Mouse (Mus musculus) splenic B cell, adult 2 months (primary cell): ENCODE measurements around the gene Gpr3.

Experiments
- DNase-seq: peaks from one replicate; pipeline ENCODE4 v3.0.0-alpha.2; 2011; ENCODE audit warnings: low read depth, low spot score
- H3K27me3 ChIP-seq: 2 replicates; pipeline ENCODE4 v1.6.1; 2012; ENCODE audit warnings: mild to moderate bottlenecking, low read length, moderate library complexity, mixed read lengths; ENCODE audit not compliant: control insufficient read depth, poor library complexity, insufficient read depth, severe bottlenecking
- H3K36me3 ChIP-seq: 2 replicates; pipeline ENCODE4 v1.6.1; 2012; ENCODE audit warnings: mild to moderate bottlenecking, low read length, moderate library complexity, mixed read lengths; ENCODE audit not compliant: control insufficient read depth, poor library complexity, insufficient read depth, severe bottlenecking

Gene Gpr3

DNA sequence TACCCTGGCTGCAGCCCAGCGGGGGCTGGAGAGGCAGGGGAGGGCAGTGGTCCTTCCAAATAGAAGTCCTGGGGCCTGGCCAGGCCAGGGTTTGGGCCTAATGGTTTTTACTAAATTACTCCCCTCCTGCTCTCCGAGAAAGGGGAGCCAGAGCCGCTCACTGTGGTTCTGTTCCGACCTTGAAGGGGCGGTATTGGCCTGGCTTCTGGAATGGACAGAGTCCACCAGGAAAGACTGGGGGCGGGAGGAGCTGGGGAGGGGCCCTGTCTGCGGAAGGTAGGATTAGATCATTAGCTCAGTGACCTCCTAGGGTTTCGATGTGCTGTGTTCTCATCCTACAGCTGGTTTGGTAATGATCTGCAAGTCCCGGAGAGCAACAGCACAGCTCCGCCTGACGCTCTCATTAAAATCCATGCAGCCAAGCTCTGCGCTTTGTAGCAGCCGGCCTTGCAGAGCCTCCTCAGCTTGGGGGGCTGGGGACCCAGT, 14.5 kb downstream of the Gpr3 start:
- Histone ChIP-seq H3K27me3 (no peaks in the 10 kb centered on the region), H3K36me3 (peaks cover 17% of the 10 kb centered on the region)
- DNase-seq, result no peak

DNA sequence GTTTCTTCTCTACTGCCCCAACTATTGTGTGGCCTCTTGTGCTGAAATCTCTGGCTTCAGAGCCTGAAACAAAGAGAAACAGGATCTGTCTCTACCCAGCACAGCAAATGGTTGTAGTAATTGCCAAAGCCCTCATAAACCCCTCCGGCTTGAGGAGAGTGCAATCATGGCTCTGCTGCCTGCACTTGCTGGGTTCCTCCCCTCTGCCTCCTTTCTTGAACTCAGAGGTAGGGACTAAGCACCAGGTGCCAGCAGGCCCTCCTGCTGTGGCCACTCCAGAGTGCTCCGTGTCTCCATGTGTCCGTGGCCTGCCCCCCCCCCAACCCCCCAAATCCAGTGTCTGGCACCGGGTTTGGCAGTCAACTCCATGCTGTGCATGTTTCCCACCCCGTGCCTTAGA, 15.0 kb downstream of the Gpr3 start:
- DNase-seq, result no peak
- Histone ChIP-seq H3K27me3 (no peaks in the 10 kb centered on the region), H3K36me3 (peaks cover 17% of the 10 kb centered on the region)

DNA sequence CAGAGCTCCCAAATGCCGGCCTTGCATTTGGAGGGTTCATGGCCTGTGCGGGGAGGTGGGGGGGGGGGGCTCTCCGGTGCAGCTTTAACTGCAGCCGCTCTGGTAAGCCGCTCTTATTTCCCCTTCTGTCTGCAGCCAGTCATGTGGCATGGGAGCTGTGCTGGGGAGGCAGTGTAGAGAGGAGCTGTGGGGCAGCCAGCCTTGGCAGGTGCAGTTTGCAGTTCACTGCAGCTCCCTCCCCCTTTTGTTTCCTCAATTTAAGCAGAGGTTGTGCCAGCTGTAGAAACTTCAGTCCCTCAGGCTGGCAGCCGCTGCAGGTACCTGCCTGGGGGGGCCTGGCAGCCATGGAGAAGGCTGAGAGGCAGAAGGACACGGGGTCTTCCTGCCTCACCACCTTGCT, 15.5 kb downstream of the Gpr3 start:
- Histone ChIP-seq H3K36me3 (peaks cover 20% of the 10 kb centered on the region), H3K27me3 (no peaks in the 10 kb centered on the region)
- peak; percentile 87 for DNase-seq

DNA sequence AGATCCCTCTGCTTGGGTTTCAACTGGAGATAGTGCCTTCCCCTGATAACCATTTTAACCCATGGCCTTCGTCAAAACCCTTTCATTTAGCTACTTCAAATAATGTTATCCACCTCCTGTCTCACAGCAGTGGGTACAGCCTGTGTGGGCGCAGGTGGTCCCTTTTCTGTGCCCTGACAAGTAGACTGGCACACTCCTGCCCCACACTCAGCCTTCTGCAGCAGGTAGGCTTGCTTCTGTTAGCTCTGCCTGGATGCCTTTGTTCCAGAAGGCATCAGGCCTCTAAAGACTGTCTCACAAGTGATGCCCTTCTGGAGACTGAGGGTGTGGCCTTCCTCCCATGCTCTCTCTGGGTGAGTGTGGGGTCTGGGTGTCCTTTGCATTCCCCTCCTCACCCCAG, 16.2 kb downstream of the Gpr3 start:
- Histone ChIP-seq H3K36me3 (peaks cover 22% of the 10 kb centered on the region), H3K27me3 (no peaks in the 10 kb centered on the region)
- no peak for DNase-seq

DNA sequence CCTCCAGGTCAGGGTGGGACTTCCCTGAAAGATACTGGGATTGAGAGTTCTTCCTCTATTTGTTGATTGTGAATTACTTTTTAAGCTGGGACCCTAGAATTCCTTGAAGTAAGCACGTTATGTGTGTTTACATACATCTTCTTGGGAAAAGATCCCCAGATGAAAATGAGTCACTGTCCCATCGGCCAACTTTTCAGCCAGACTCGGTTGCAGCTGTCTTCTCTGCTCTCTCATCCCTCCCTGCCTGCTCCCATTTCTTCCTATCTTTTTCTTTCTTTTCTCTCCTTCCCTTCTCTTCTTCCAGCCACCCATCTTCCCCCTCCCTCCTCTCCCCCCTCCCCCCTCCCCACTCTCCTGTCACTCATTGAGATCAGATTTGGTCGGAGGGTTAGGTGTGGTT, 17.3 kb downstream of the Gpr3 start:
- DNase-seq, result no peak
- no peaks in the 10 kb centered on the region for H3K27me3 ChIP-seq
- H3K36me3 ChIP-seq, result peaks cover 29% of the 10 kb centered on the region

DNA sequence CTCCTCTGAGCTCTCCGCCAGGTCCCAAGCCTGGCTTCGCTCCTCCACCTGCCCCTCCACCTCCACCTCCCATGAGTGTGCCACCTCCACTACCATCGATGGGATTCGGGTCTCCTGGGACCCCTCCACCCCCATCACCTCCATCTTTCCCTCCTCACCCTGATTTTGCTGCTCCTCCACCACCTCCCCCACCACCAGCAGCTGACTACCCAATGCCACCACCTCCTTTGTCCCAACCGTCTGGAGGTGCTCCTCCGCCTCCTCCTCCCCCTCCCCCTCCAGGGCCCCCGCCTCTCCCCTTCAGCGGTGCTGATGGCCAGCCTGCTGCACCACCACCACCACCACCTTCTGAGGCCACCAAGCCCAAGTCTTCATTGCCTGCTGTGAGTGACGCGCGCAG, 17.9 kb downstream of the Gpr3 start:
- no peaks in the 10 kb centered on the region for H3K27me3 ChIP-seq
- H3K36me3 ChIP-seq, result peaks cover 35% of the 10 kb centered on the region
- DNase-seq, result no peak

DNA sequence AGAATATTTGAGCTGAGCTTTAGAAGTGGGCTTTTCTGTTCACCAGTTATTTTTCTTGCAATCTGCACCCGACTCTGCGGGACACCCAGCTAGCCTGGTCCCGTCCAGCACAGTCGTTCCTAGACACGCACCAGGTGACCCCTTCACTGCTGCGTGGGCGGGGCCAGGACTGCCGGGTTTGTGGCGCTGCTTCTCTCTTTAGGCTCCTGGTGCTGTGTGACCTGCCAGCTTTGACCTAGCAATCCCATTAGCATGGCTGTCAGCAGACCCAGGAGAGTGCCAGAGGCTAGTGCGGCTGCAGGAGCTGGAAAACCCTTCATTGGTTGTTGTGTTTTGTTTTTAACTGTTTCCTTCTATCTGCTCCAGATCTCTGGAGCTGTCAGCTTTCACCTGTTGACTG, 22.9 kb downstream of the Gpr3 start:
- peaks cover 43% of the 10 kb centered on the region for H3K36me3 ChIP-seq
- DNase-seq, result no peak
- H3K27me3 ChIP-seq, result no peaks in the 10 kb centered on the region

DNA sequence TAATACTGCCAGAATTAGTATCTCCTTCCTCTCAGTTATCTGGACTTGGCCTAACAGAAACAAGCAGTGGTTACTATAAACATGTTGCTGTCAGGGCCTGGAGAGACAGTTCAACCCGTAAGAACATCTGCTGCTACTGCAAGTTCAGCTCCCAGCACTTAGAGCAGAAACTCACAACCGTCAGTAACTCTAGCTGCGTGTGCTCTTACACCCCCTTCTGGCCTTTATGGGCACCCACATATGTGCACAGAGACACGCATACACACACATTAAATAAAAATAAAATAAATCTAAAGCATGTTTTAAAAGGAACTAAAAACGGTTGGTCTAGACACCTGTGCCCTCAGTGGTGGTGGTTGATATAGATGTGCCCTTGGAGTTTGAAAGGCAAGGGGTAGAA, 25.5 kb downstream of the Gpr3 start:
- Histone ChIP-seq H3K36me3 (peaks cover 36% of the 10 kb centered on the region), H3K27me3 (no peaks in the 10 kb centered on the region)
- peak; percentile 42 for DNase-seq

DNA sequence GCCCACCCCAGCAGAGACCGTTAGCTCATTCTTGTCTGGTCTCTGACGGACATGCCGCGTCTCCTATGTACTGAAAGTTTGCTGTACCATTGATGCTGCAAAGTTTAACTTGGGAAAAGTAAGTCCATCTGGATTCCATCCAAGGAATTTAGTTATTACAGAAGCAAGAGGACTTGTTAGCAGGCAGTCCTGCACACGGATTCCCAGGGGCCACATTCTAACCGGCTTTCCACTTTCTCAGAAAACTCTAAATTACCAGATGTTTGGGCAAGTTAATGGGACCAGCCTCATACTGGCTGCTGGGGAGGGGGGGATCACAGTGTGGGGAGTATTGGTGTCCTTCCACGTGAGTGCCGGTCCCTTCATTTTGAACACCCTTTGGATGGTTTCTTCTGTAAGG, 26.4 kb downstream of the Gpr3 start:
- no peak for DNase-seq
- Histone ChIP-seq H3K27me3 (no peaks in the 10 kb centered on the region), H3K36me3 (peaks cover 32% of the 10 kb centered on the region)

DNA sequence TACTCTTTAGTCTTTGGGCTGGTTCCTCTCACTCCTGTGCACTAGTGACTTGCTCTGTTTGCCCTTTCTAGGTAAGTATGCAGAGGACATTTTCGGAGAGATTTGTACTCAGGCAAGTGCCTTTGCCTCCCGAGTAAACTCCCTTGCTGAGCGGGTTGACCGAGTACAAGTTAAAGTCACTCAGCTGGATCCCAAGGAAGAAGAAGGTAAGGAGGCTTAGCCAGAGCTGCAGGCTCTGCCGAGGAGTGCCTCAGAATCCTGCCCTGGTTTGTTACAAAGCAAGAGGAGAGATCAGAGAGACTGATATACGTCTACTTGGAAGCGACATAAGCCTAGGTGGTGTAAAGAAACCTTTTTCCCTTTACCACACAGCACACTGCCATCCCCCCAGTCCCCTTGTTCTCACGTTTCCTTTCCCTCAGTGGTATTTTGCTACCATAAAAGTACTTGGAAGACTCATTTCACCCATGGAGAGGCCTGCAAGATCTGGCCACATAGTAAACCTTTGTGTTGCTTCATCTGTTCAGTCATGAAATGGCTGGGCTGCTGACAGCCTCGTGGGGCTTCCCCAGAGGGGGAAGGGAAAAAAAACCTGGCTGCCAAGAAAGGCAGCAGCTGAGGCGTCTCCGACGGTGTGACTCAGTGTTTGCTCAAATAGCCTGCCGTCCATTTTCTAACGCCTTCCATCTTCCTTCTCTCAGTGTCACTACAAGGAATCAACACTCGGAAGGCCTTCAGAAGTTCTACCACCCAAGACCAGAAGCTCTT, 27.3 kb downstream of the Gpr3 start:
- Histone ChIP-seq H3K27me3 (no peaks in the 10 kb centered on the region), H3K36me3 (peaks cover 27% of the 10 kb centered on the region)
- DNase-seq, result peak; percentile 51

DNA sequence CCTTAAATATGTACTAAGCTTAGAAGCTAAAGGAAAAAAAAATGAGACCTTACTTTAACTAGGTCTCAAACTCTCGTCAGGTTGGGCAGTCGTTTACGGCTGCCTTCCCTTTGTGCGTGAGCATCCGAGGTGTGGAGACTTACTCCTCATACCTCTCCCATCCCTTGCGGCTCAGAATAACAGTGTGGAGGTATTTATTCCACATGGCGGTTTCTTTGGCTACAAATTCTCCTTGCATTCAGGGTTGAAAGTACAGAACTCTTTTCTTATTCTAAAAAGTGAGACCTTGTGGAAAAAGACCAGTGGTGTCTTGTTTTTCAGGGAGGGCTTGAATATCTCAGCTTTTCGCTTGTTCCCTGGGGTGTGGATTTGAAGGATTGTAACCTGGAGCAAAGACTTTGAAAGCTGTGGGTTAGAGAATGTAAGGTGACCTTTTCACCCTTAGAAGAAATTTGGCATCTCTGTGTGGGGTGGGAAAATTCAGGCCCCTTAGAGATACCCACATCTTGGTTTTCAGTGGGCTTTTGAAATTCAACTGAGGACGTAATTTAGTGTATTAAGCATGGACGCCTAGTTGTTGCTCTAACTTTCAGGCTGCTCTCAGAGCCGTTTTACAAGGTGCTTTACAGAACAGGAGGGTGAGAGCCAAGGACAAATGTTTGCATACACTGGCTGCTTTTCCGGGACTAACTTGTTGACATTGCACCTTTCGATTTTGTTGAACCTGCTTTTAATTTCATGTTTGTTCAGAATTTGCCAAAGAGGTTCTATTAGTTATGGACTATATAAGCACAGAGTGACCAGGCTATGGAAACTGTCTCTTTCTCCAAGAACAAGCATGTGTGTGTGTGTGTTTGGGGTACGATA, 28.1 kb downstream of the Gpr3 start:
- Histone ChIP-seq H3K36me3 (peaks cover 21% of the 10 kb centered on the region), H3K27me3 (no peaks in the 10 kb centered on the region)
- no peak for DNase-seq

DNA sequence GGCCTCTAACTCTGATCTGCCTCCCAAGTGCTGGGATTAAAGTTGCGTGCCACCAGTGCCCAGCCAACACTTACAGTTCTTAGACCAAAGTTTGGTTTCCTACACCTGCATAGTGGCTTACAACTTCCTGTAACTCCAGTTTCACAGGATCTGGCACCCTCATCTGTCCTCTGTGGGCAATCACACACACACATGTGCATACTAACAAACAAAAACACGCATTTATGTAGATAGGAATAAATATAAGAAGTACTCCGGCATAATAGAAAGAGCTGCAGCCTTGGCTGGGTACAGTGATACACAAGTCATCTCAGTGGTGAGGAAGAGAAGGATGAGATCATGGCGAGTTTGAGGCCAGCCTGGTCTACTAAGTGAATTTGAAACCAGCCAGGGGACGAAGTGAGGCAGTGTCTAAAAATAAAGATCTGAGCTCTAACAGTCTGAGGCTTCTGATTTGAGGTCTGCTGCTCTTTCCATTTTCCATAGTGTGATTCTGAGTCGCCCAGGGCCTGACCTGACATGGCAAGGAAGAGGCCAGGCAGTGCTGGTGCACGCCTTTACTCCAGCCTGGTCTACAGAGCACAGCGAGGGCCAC, 29.8 kb downstream of the Gpr3 start:
- Histone ChIP-seq H3K27me3 (no peaks in the 10 kb centered on the region), H3K36me3 (peaks cover 16% of the 10 kb centered on the region)
- peak; percentile 42 for DNase-seq

DNA sequence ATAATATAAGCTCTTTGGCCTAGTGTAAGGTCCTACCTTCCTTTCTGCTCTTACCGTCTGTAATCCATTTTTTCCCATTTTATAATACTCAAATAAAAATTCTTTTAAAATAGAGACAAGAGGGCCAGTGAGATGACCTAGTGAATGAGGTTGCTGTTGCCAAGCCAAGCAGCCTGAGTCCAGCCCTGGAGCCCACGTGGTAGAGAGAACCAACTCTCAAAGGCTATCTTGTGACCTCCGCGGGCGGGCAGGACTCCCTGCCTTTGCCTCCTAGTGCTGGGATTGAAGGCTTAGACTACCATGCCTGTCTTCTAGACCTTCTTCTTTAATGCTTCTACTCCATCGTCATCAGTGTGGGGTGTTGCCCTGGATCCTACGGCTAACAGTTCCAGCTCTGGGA, 33.1 kb downstream of the Gpr3 start:
- H3K27me3 ChIP-seq, result no peaks in the 10 kb centered on the region
- H3K36me3 ChIP-seq, result peaks cover 3% of the 10 kb centered on the region; the same call in 1 of the 2 replicates
- DNase-seq, result no peak

DNA sequence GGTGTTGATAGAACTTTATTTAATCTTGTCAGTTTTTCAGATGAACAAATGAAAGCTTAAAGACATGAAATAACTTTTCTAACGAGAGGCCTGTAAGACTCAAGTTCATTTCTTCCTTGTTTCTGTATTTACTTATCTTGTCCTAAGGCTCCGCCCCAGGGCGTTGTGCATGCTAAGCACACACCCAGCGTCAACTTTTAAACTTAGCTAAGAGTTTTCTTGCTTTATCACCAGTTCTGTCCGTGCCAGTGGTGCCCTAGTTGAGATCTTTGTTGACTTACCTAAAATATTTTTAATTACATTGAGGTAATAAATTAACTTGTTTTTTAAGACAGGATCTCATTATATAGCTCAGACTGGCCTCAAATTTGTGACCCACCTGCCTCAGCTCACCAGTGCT, 34.0 kb downstream of the Gpr3 start:
- Histone ChIP-seq H3K36me3 (peaks cover 3% of the 10 kb centered on the region; the same call in 1 of the 2 replicates), H3K27me3 (no peaks in the 10 kb centered on the region)
- DNase-seq, result no peak
